Mouse (Mus musculus): Measurements from ENCODE around the gene P4ha3. TPM values are rescaled to one million over a fixed set of nuclear protein-coding genes. Genes with fewer than 3 reads are reported as not detected.

P4ha3 gene
- total and polyA plus RNA-seq, 2 experiments, result 0.10 TPM; not detected in 1

GRCm38 (mm10) chr7:100335921-100336320, 50.6 kb downstream of the P4ha3 start:
- H3K27ac ChIP-seq (replicated peaks; ENCODE audit: insufficient read depth, low read depth, low read length), result no peak overlapping the region
- H3K4me3 ChIP-seq (ENCODE audit: insufficient read depth, low read depth, low read length), result no peak overlapping the region
- no peaks in the 10 kb centered on the region for H3K4me1 ChIP-seq (ENCODE audit: control insufficient read depth, insufficient read depth, low read length)
- no peak overlapping the region for H3K9ac ChIP-seq (ENCODE audit: low read depth, low read length)
- peaks cover 73% of the 10 kb centered on the region for H3K36me3 ChIP-seq (ENCODE audit: control insufficient read depth, insufficient read depth, low read length)
- TF ChIP-seq CTCF (IDR thresholded peaks at IDR 0.05; ENCODE audit: low read depth, low read length), result no peak
- no peak for TF ChIP-seq POLR2A (IDR thresholded peaks at IDR 0.05; ENCODE audit: extremely low read depth, insufficient read depth, low read length)
- H3K79me2 ChIP-seq (ENCODE audit: control insufficient read depth, insufficient read depth, low read length), result no peaks in the 10 kb centered on the region
- no peak for DNase-seq (ENCODE audit: extremely low read depth, low read depth, low spot score)
- 84% methylated on average over 2 of the region's 2 CpGs for WGBS
- no peaks in the 10 kb centered on the region for H3K27me3 ChIP-seq (ENCODE audit: control insufficient read depth, insufficient read depth, low read length)

- Histone ChIP-seq H3K9ac (ENCODE audit: low read depth, low read length) (no peak overlapping the region), H3K36me3 (ENCODE audit: control insufficient read depth, insufficient read depth, low read length) (peaks cover 11% of the 10 kb centered on the region), H3K79me2 (ENCODE audit: control insufficient read depth, insufficient read depth, low read length) (no peaks in the 10 kb centered on the region; the same call in 1 of the 2 replicates), H3K4me3 (ENCODE audit: insufficient read depth, low read depth, low read length) (no peak overlapping the region), H3K4me1 (ENCODE audit: control insufficient read depth, insufficient read depth, low read length) (peaks cover 3% of the 10 kb centered on the region; the same call in 1 of the 2 replicates), H3K27me3 (ENCODE audit: control insufficient read depth, insufficient read depth, low read length) (no peaks in the 10 kb centered on the region), H3K27ac (replicated peaks; ENCODE audit: insufficient read depth, low read depth, low read length) (no peak overlapping the region)
- WGBS, result 76% methylated on average over 4 of the region's 4 CpGs
- DNase-seq (ENCODE audit: extremely low read depth, low read depth, low spot score), result peak; percentile 41
- TF ChIP-seq CTCF (IDR thresholded peaks at IDR 0.05; ENCODE audit: low read depth, low read length), result no peak
- TF ChIP-seq POLR2A (IDR thresholded peaks at IDR 0.05; ENCODE audit: extremely low read depth, insufficient read depth, low read length), result no peak
Measured at GRCm38 (mm10) chr7:100354984-100355383, 69.7 kb downstream of the P4ha3 start.

GRCm38 (mm10) chr7:100356324-100356723, 71.0 kb downstream of the P4ha3 start:
- no peak for TF ChIP-seq CTCF (IDR thresholded peaks at IDR 0.05; ENCODE audit: low read depth, low read length)
- Histone ChIP-seq H3K4me1 (ENCODE audit: control insufficient read depth, insufficient read depth, low read length) (peaks cover 3% of the 10 kb centered on the region; the same call in 1 of the 2 replicates), H3K36me3 (ENCODE audit: control insufficient read depth, insufficient read depth, low read length) (peaks cover 10% of the 10 kb centered on the region), H3K27ac (replicated peaks; ENCODE audit: insufficient read depth, low read depth, low read length) (peak overlapping the region; percentile 26; the same call in 1 of the 2 replicates), H3K4me3 (ENCODE audit: insufficient read depth, low read depth, low read length) (no peak overlapping the region; the same call in 1 of the 2 replicates), H3K79me2 (ENCODE audit: control insufficient read depth, insufficient read depth, low read length) (no peaks in the 10 kb centered on the region; the same call in 1 of the 2 replicates), H3K27me3 (ENCODE audit: control insufficient read depth, insufficient read depth, low read length) (no peaks in the 10 kb centered on the region), H3K9ac (ENCODE audit: low read depth, low read length) (no peak overlapping the region; the same call in 1 of the 2 replicates)
- peak; percentile 57 for DNase-seq (ENCODE audit: extremely low read depth, low read depth, low spot score)
- 22% methylated on average over 5 of the region's 5 CpGs for WGBS

- Histone ChIP-seq H3K4me1 (ENCODE audit: control insufficient read depth, insufficient read depth, low read length) (peaks cover 3% of the 10 kb centered on the region; the same call in 1 of the 2 replicates), H3K4me3 (ENCODE audit: insufficient read depth, low read depth, low read length) (no peak overlapping the region), H3K79me2 (ENCODE audit: control insufficient read depth, insufficient read depth, low read length) (no peaks in the 10 kb centered on the region; the same call in 1 of the 2 replicates), H3K27me3 (ENCODE audit: control insufficient read depth, insufficient read depth, low read length) (no peaks in the 10 kb centered on the region), H3K27ac (replicated peaks; ENCODE audit: insufficient read depth, low read depth, low read length) (no peak overlapping the region), H3K36me3 (ENCODE audit: control insufficient read depth, insufficient read depth, low read length) (peaks cover 7% of the 10 kb centered on the region), H3K9ac (ENCODE audit: low read depth, low read length) (no peak overlapping the region)
- TF ChIP-seq CTCF (IDR thresholded peaks at IDR 0.05; ENCODE audit: low read depth, low read length), result no peak
- no peak for TF ChIP-seq POLR2A (IDR thresholded peaks at IDR 0.05; ENCODE audit: extremely low read depth, insufficient read depth, low read length)
- 13% methylated on average over 1 of the region's 1 CpGs for WGBS
- DNase-seq (ENCODE audit: extremely low read depth, low read depth, low spot score), result peak; percentile 77
Measured at GRCm38 (mm10) chr7:100356768-100357167, 71.4 kb downstream of the P4ha3 start.

- H3K9ac ChIP-seq (ENCODE audit: low read depth, low read length), result no peak overlapping the region
- TF ChIP-seq POLR2A (IDR thresholded peaks at IDR 0.05; ENCODE audit: extremely low read depth, insufficient read depth, low read length), result no peak
- no peak for TF ChIP-seq CTCF (IDR thresholded peaks at IDR 0.05; ENCODE audit: low read depth, low read length)
- peaks cover 3% of the 10 kb centered on the region; the same call in 1 of the 2 replicates for H3K4me1 ChIP-seq (ENCODE audit: control insufficient read depth, insufficient read depth, low read length)
- H3K36me3 ChIP-seq (ENCODE audit: control insufficient read depth, insufficient read depth, low read length), result peaks cover 5% of the 10 kb centered on the region
- H3K79me2 ChIP-seq (ENCODE audit: control insufficient read depth, insufficient read depth, low read length), result no peaks in the 10 kb centered on the region; the same call in 1 of the 2 replicates
- H3K27me3 ChIP-seq (ENCODE audit: control insufficient read depth, insufficient read depth, low read length), result no peaks in the 10 kb centered on the region
- no peak overlapping the region for H3K27ac ChIP-seq (replicated peaks; ENCODE audit: insufficient read depth, low read depth, low read length)
- DNase-seq (ENCODE audit: extremely low read depth, low read depth, low spot score), result no peak
- no peak overlapping the region for H3K4me3 ChIP-seq (ENCODE audit: insufficient read depth, low read depth, low read length)
Measured at GRCm38 (mm10) chr7:100357856-100358255, 72.5 kb downstream of the P4ha3 start.

- Histone ChIP-seq H3K27me3 (ENCODE audit: control insufficient read depth, insufficient read depth, low read length) (no peaks in the 10 kb centered on the region), H3K9ac (ENCODE audit: low read depth, low read length) (no peak overlapping the region), H3K79me2 (ENCODE audit: control insufficient read depth, insufficient read depth, low read length) (no peaks in the 10 kb centered on the region; the same call in 1 of the 2 replicates), H3K27ac (replicated peaks; ENCODE audit: insufficient read depth, low read depth, low read length) (no peak overlapping the region), H3K4me1 (ENCODE audit: control insufficient read depth, insufficient read depth, low read length) (peaks cover 3% of the 10 kb centered on the region), H3K36me3 (ENCODE audit: control insufficient read depth, insufficient read depth, low read length) (no peaks in the 10 kb centered on the region), H3K4me3 (ENCODE audit: insufficient read depth, low read depth, low read length) (no peak overlapping the region)
- no peak for TF ChIP-seq CTCF (IDR thresholded peaks at IDR 0.05; ENCODE audit: low read depth, low read length)
- no peak for TF ChIP-seq POLR2A (IDR thresholded peaks at IDR 0.05; ENCODE audit: extremely low read depth, insufficient read depth, low read length)
- no peak for DNase-seq (ENCODE audit: extremely low read depth, low read depth, low spot score)
- WGBS, result 92% methylated on average over 2 of the region's 2 CpGs
Measured at GRCm38 (mm10) chr7:100363162-100363561, 77.8 kb downstream of the P4ha3 start.
